Mouse (Mus musculus): ENCODE measurements at regions not wholly inside any gene's neighbourhood (a gene's known extent, or its start where the extent isn't known, plus 50 kb on each side); places are given as distances from the start of the nearest gene placed in this dataset.

GRCm38 (mm10) chr15:62625406-62625805, 1219.6 kb downstream of the Gsdmc2 start:
- in situ Hi-C loops (cut with MboI), result no loop called here

DNA sequence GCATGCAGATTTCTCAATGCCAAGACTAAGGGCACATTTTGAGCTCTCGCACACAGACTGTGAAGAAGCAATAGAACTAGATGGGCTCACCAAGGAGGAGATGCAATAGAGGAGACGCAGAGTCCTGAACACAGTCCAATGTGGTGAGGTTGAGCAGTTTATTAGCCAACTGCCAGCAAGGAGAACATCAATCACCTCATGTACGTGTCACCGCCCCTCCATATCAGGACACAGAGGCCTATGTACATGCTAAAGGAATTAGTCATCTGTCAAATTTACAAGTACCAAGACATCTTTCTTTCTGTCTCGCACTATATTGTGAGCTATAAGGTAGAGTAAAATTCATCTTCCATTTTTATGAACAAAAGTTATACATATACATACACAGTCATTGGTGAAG, 1228.9 kb downstream of the Gsdmc2 start:
- in situ Hi-C loops (cut with MboI), result no loop called here

DNA sequence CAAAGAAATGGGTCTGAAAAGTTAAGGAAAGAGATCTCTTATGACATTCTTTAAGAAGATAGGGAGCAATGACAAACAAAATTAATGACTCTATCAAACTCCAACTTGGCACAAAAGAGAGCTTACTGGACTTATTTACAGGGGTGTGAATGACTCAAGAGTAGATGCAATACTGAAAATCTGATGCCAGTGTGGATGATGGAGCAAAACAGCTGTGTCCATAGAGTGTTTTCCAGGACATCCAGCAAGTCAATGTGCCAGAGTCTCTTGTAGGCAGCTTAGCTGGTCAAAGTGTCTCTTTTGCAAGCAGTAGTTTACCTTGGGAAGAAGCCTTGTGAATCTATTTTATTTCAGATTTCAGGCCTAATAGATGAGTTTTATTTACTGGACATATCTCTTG, 1248.2 kb downstream of the Gsdmc2 start:
- in situ Hi-C loops (cut with MboI), result no loop called here

- in situ Hi-C loops (cut with MboI), result no loop called here
Observed at GRCm38 (mm10) chr15:62588580-62588979, 1256.4 kb downstream of the Gsdmc2 start.

GRCm38 (mm10) chr15:62578788-62579187, 1266.2 kb downstream of the Gsdmc2 start:
- in situ Hi-C loops (cut with MboI), result no loop called here

GRCm38 (mm10) chr15:62575791-62576190, 1269.2 kb downstream of the Gsdmc2 start:
- in situ Hi-C loops (cut with MboI), result no loop called here

GRCm38 (mm10) chr15:62571803-62572202, 1273.2 kb downstream of the Gsdmc2 start:
- in situ Hi-C loops (cut with MboI), result no loop called here

GRCm38 (mm10) chr15:62568788-62569713, 1275.9 kb downstream of the Gsdmc2 start:
- in situ Hi-C loops (cut with MboI), result no loop called here

- in situ Hi-C loops (cut with MboI), result no loop called here
Observed at GRCm38 (mm10) chr15:62567431-62567830, 1277.5 kb downstream of the Gsdmc2 start.

DNA sequence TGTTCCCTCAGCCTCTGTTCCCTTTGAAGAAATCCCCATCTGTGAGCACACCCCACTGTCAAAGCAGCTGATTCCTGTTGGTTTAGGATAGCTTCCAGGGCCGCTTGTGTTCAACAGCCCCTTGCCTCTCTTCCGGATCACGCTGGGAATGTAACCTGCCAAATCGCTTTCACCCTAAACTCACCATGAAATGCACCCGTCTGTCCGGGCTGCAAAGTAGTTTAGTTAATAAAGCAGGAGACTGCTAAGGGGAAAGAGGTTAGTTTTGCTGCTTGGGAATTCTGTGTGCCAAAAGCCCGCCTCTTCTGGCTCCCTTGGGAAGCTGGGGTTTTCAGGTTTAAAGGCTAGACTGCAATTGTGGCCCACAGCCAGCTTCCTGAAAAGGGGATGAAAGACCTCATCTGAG, 1278.9 kb downstream of the Gsdmc2 start:
- in situ Hi-C loops (cut with MboI), result no loop called here

GRCm38 (mm10) chr15:62533233-62533632, 1311.7 kb downstream of the Gsdmc2 start:
- in situ Hi-C loops (cut with MboI), result no loop called here

DNA sequence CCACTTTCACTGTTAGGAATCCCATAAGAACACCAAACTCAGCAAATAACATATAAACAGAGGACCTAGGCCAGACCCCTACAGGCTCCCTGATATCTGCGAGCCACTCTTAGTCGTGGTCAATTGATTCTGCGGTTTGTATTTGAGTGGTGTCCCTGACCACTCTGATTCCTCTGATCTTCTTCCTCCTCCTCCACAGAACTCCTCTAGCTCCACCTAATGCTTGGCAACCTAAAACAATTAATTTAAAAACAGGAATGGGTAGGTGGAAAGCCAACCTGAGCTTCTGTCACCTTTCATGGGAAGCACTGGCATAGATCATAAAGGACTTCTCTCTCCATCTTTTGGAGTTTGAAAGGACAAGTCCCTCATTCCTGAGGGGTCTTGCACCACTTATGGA, 1316.0 kb downstream of the Gsdmc2 start:
- in situ Hi-C loops (cut with MboI), result no loop called here

GRCm38 (mm10) chr15:62524628-62525027, 1320.3 kb downstream of the Gsdmc2 start:
- in situ Hi-C loops (cut with MboI), result no loop called here

DNA sequence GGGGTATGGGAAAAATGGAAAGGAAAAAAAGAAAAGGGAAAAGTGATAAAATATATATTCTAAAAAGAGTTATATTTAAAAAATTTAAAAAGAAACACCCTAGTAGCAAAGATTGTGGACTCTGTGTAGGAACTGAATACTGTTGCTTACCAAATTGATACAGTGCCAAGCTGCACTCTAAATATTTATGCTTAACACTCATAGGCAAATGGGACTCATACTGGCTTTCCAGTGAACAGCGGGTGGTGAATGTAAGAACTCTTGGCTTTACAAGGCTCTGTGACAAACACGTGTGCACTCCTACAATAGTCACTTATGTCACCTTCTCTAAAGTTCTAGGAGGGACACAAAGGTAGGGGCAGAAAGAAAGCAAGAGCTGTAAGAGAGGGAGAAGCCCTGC, 1320.8 kb downstream of the Gsdmc2 start:
- in situ Hi-C loops (cut with MboI), result no loop called here

DNA sequence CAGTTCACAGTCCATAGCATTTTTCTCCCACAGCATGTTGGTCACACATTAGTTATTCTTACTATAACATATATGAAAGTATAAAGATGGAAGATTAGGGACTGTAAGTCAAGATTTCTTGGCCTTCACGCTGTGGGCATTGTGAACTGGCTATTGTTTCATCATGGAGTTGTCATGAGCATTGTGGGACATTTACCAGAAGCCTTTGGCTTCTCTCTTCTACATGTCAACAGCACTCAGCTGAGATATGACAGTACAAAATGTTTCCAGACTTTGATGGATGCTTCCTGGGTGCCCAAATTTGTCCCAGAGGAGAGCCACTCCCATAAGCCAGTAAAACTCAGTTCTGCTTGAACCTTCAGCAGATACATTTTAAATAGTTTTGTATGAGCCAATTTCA, 1331.5 kb downstream of the Gsdmc2 start:
- in situ Hi-C loops (cut with MboI), result no loop called here

- in situ Hi-C loops (cut with MboI), result no loop called here
Observed at GRCm38 (mm10) chr15:62511461-62511860, 1333.5 kb downstream of the Gsdmc2 start.

DNA sequence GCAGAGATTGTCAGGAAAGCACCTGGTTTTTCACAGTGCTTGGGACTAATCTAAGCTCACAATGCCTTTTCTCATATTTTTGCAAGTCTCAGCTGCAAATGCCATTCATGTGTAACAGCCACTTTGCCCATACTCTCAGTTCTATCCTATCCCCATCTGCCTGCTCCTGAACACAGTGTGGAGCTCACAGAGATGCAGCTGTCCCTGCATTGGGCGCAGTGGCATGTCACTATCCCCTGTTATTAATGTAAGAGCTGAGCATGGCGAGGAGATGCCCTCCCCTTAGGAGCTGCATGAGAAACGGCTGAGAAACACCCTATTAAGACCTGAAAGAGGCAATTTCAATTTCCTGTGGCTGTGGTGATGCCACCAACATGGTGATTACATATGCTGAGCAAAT, 1341.1 kb downstream of the Gsdmc2 start:
- in situ Hi-C loops (cut with MboI), result no loop called here

DNA sequence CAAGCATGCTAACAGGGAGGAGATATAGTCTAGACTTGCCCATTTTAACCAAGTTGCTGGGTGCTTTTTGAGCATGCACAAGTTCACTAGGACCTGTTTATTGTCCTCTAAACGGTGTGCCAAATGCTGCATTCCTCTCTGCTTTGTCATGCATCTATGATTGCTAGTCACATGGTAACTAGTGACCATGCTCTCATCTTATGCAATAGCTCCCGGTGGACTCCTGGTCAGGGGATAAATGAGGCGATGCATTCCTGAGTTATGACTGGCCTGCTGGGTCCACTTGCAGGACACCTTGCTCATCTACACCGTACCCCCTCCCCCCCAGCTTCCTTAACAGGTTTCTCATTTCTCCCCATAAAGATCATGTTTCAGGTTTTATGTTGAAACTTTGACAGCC, 1344.0 kb downstream of the Gsdmc2 start:
- in situ Hi-C loops (cut with MboI), result no loop called here

- in situ Hi-C loops (cut with MboI), result no loop called here
Observed at GRCm38 (mm10) chr15:62500522-62500921, 1344.5 kb downstream of the Gsdmc2 start.

GRCm38 (mm10) chr15:62496193-62496592, 1348.8 kb downstream of the Gsdmc2 start:
- in situ Hi-C loops (cut with MboI), result no loop called here

DNA sequence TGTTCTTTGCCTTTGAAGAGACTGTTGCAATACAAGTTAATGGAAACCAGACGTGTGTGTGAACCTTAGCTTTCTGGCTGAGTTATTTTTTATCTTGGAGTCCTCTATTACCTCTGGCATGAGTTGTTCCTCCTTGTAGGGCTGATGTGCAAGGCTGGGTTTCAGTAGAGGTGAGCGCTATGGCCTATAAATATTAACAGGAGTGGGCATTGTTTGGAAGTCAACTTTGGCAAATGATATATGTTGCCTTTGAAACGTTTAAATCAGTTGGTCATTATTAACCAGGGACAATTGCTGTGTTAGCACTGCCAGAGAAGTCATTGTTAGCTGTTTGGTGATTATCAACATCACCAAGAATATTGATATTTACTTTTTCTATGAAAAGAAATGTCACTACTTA, 1352.6 kb downstream of the Gsdmc2 start:
- in situ Hi-C loops (cut with MboI), result no loop called here

DNA sequence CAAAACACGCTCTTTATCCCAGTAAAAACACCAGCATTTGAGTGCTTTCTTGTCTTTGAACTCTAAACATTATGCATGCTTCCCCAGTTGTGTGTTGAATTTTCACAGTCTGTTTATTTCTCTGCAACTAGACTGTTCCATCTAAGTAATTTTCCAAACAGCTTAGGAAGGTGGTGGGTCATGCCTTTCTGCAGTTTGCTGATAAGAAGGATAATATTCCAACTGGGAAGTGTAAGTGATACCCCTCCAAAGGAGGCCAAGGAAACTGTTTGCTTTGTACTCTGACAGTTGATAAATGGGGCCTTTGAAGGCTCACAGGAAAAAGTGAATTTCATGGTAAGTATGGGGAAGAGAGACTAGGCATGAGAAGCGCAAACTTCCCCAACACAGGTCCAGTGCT, 1354.4 kb downstream of the Gsdmc2 start:
- in situ Hi-C loops (cut with MboI), result no loop called here

DNA sequence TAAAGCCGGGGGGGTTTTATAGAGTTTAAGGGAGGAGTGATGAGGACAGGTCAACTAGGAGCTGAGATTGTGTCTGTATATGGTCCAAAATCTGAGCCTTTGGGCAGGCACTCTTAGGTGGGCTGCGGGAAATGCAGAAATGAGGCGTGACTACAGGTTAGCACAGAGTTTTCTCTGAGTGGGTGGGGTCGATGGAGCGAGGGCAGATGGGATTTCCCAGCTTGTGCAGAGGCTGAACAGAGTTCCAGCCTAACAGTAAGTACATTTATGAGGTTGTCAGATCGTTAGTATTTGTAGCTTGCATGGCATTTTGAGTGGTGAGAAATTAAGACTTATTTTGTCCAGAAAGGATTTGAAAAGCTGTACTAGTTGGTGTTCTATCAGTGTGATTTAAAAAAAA, 1358.4 kb downstream of the Gsdmc2 start:
- in situ Hi-C loops (cut with MboI), result no loop called here

- in situ Hi-C loops (cut with MboI), result no loop called here
Observed at GRCm38 (mm10) chr15:62484350-62484749, 1360.6 kb downstream of the Gsdmc2 start.

All from mature B cell (primary cell).